Mouse (Mus musculus): ENCODE data around the gene Acbd7.

Gene Acbd7

DNA sequence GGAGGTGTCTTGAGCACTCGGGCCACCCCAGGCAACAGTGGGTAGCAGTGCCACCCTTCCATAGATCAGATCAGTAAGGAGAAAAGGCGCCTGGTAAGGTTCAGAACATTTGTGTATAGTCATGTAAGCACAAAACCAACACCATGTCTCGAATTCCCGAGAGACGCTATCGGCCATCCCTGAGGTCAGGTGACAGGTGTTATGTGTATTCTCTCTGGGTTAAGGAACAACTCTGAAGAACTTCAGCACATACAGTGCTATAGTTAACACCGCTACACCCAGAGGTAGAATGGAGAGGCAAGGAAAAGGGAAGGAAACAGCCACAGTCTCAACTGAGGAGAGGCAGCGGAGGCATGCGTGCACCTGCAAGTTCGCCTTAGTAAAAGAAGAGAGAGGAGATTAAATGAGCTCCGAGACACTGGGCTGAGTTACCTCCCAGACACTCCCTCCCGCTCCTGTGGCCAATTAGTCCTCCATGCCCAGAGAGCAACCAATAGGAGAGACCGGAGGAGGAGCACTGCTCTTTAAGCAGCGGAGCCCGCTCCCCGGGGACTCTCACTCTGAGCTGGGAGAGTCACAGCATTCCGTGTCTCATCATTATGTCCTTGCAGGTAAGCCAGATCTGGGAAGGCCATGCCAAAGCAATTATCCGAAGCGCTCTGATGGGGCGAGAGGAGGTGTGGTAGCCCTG, at the start of gene Acbd7:
Acbd7 (plus strand) TSS at position 558 of the 691 bp plus-strand sequence.
- DNase-seq (ENCODE audit: low read depth, low spot score): peak; percentile 89

DNA sequence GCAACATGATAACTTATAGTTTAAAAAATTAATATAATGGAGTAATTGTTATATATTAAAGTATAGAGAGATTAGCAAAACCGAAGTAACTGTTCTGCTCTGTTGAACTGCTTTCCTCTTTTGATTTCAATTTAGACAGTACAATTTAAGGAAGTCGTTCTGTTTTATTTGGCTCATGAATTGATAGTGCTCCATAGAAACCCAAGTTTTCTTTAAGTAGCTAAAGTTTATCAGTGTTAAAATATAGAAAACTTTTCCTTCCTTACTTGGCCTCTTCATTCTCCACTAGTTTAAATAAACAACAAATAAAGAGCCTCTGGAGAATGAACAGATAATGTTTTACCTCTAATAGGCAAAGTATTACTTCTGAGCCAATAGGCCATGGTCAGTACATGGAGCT, 49.7 kb upstream of the Acbd7 start:
- no peak for DNase-seq (ENCODE audit: low read depth, low spot score)

DNA sequence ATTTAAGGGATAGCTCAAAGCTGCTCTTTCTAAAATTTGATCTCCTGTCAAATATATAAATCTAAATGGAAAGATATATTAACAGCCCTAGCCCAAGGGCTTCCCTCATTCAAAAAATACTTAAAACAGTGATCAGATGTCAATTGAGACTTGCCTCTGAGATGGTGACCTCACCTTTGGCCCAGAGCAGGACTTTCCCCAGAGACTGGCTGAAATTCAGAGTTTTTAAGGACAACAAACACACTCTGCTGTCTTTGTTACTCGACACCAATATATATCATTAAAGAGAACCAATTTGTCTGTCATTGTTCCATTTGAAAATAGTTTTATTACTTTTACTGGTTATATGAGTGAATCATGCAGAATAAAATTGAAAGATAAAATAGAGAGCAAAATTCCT, 46.4 kb upstream of the Acbd7 start:
- no peak for DNase-seq (ENCODE audit: low read depth, low spot score)

DNA sequence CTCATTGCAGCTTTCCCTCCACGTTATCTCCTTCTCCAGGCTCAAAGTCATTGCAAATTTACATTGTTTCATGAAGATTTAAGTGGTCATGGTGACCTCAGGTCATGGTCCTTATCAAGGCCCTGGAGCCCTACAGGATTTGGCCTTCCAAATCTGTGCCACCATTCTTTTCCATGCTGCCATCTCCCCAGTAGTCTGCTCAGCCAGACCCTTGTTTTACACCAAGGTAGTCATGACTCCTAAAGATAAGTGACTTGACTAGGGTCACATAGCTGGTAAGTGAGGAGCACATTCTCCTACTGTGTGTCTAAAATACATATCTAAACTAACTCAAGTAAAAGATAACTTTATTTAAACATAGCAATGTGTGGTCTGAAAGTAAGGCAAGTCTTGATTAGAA, 43.8 kb upstream of the Acbd7 start:
- DNase-seq (ENCODE audit: low read depth, low spot score): no peak

DNA sequence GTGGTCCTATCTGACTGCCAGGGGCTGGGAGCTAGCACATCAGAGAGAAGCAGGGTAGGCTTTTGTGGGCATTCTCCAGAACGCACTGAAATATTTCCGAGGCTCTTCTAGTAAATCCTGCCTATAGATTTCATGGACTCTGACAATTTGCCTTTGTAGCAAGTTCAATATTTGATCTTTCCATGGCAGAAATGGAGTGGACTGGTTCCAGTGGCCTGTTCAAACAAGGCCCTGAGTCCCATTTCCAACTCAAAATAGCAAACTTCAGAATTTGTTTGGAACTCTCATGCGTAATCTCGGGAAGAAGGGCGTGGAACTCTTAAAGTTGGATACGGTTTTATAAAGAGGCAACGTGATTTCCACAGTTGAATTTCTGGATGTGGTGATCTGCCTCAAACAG, 40.1 kb upstream of the Acbd7 start:
- no peak for DNase-seq (ENCODE audit: low read depth, low spot score)

DNA sequence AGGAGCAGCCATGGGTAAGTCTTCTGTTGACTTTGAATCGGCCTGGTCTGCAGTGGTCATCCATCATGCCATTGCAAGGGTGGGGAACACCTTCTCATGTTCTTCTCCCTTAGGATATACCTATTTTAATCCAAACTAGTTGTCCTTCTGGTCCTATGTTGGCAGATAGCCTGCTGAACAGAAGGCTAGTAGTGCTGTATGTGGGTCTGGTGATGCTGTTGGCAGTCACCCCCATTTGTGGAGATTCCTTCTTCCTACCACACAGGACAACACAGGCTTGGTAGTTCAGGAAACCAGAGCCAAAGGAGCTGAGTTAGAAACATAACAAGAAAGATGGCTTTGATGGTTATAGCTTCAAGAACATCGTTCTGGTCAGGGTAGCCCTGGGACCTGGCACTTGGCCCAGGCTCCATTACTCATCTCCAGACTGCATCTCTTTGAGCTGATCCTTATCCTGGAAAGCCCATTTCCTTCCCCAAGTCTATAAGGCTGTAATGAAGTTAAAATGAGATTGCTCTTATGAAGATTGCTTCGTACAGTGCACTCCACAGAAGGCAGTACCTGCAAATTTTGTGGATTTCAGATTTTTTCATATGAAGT, 30.4 kb upstream of the Acbd7 start:
- no peak for DNase-seq (ENCODE audit: low read depth, low spot score)

DNA sequence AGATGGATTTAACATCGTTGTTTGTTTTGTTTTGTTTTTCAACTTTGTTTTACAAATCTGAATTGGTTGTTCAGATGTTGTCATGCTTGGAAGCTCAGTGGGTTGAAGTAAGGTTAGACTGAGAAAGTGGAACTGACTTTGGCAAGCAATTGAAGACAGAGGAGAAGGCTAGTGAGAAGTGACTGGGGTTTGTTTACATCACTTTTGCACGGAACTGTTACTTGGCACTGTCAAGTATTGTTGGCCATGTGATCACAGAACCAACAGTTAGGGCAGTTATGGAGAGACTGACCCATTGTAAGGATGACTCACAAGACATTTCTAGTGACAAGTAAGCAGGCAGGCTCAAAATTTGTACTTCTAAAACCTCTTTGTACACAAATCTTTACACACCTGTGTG, 12.8 kb upstream of the Acbd7 start:
- DNase-seq (ENCODE audit: low read depth, low spot score): no peak

DNA sequence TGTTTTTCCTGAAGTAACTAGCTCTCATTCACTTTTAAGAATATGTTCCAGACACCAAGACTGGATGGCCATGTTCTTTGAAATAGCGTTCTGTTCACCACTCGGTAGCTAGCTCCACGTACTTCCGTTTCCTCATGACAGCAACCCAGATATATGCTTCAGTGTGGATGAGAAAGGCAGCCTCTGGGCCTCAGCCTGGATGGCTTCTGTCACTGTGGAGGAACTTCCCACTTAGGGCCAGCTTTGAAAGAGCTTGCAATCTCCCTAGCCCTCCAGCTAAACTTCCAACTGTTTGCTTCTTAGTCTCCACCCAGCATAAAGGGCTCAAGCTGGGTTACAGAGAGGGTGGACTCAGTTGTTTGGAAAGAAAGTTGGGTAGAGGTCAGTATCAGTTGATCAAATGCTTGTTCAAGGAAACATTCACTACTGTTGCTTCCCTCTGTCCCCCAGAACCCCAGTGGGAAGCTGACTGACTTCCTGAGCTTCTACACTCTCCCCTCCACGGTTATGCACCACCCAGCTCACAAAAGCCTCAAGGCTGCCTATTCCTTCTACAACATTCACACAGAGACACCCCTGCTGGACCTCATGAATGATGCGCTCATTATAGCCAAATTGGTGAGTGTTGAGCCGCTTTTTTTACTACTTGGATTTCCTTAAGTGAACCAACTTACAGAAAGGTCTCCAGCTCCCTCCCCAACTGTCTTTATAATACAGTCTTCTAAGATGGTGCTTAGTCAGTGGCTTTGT, 11.4 kb upstream of the Acbd7 start:
- DNase-seq (ENCODE audit: low read depth, low spot score): no peak

DNA sequence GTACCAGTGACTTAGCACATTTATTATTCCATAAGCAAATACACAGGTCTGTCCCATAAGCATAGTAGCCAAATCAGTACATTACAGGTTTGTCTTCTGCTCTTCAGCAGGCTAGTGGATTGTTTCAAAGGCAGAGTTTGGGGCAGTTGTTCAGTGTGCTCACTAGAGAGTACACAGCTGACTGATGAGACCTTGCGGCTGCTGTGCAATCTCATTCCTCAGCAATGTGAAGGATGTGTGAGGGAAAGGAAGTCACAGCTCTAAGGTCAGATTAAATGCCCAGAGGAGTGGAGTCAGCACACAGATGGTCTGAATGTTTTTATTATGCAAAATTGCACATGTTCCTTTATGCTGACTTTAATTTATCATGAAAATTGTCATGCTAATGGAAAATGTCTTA, 9.4 kb upstream of the Acbd7 start:
- no peak for DNase-seq (ENCODE audit: low read depth, low spot score)

DNA sequence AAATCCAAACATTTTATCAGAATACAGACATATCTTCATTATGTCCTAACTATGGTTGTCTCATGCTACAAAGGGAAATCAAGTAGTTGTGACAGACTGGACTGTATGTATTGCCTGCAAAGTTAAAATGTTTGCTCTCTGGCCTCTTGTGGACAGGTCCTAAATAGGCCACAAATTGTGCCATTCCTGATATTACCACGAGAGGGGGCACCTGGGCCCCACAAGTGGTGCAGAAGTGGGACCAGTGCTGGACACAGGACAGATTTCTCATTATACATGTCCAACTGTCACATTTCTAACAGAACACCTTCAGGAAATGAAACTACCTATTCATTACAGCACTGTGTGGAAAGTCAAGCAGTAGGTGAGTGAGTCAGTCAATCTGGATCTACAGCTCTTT, 8.6 kb upstream of the Acbd7 start:
- DNase-seq (ENCODE audit: low read depth, low spot score): peak; percentile 68

DNA sequence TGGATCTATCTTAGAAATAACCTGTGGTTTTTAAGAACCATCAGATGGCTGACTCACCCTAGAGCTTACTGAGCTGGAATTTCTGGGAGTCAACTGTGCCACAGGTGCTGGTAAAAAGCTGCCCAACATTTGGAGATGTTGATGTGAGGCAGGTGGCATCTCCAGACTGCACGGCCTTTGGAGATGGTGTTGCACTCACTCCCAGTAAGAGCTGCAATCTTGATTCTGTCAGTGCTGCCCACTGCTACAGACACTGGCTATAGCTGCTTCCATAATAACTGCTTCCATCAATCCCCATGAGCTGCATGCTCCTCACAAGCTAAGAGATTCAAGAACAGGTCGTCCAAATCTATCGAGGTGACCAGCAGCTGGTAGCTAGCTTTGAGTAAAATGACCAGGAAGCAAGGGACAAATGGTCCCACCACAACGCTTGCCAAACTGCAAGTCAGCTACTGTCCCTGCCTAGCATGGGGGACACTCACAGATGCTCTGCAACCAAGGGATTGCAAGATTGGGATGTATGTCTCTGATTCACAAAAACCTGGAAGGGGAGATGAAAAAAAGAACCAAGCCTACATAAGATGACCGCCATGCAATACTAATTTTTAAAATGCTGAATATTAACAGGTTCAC, 4.8 kb upstream of the Acbd7 start:
- DNase-seq (ENCODE audit: low read depth, low spot score): no peak

DNA sequence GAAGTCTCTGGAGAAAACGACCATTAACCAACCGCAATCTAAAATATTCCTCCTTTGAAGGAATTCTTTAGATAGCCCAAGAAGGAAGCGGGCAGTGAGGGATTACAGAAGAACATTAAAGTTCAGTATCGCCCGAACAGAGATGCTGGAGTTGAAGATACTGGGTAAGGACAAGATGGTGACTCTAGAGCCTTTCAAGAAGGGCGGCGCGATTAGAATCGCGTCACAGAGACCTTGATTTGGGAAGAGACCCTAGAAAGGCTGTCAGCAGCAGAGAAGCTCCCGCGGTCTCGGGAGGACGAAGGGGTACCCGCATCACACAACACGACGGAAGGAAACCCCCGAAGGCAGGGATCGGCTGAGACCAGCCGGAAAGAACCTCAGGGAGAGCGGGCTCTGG, 3.9 kb upstream of the Acbd7 start:
- DNase-seq (ENCODE audit: low read depth, low spot score): no peak

DNA sequence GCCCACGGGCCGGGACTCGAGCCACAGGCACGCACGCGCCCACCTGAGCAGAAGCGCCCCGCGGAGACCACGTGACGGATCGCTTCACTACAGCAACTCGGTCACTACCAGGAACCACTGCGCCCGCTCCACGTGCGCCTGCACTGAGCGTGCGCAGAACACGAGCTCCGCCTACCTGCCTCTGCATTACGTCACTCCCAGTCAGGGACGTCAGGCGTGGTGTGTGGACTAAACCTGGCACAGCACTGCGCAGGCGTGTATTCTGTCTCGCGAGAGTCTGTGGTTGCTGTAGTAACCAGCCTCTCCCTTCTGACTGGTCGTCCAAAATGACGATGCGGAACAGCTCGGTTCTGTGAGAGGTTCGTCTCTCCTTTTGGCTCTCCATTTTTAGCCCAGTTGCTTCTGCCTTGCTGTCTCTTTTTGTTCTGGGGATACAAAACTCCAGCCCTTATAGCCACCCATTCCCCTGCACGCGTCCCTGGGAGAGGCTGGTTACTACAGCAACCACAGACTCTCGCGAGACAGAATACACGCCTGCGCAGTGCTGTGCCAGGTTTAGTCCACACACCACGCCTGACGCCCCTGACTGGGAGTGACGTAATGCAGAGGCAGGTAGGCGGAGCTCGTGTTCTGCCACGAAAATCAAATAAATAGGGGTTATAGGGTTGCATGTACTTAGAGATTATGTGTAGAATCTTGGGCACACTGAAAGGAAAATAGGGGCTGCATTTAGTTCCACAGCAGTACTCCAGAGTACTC, 3.3 kb upstream of the Acbd7 start, which contains the start of gene Rpp38:
Rpp38 (minus strand) TSS at position 160 of the 759 bp plus-strand sequence.
- peak; percentile 97 for DNase-seq (ENCODE audit: low read depth, low spot score)

DNA sequence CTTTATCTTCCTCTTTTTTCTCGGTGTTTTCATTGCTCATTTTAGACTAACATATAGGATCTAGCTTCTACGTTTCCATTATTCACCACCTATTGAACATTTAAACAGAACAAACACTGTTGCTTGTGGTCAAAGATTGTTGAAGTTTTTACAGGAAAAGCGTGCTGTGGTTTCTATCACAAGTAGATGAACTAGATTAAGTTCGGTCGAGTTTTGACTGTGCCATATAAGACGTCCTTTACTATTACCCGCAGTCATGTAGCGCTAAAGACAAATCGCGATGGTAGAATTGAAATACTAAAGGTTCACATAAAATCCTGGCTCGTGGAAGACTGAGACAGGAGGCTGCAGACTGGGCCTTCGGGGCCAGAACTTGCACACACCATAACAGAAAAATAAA, 2.2 kb upstream of the Acbd7 start:
- no peak for DNase-seq (ENCODE audit: low read depth, low spot score)

DNA sequence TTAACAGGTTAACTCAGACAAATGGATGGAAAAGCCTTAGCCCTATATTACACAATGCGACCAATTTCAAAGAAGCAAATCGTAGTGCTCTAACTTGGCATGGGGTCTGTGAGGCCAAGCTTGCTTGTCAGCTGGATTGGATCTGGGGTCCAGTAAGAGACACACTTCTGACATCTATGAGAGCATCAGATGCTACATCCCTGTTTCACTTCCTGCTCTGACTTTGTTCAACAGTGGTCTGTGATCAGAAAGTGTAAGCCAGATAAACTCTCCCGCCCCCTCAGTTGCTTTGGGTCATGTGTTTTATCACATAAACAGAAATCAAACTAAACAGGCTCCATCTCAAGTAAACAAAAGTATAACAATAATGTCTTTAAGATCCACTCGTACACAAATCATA, 12.5 kb downstream of the Acbd7 start:
- DNase-seq (ENCODE audit: low read depth, low spot score): no peak

DNA sequence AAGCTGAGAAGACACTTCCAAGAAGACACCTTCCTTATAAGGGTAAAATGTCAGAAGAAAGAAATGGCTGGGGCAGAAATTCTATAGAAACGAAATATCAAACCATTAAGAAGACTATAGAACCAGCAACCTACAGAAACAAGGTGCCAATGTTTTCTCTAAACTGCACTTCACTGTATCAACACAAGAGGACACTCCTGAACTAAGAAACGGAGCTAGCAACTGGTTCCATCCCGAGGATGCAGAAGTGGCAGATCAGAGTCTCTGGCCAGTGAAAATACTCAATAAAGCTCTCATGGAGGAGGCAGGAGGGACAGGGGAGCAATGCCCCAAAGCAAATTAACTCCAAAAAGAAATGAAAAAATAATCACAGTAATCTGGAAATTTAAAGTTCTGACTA, 13.0 kb downstream of the Acbd7 start:
- DNase-seq (ENCODE audit: low read depth, low spot score): peak; percentile 50

DNA sequence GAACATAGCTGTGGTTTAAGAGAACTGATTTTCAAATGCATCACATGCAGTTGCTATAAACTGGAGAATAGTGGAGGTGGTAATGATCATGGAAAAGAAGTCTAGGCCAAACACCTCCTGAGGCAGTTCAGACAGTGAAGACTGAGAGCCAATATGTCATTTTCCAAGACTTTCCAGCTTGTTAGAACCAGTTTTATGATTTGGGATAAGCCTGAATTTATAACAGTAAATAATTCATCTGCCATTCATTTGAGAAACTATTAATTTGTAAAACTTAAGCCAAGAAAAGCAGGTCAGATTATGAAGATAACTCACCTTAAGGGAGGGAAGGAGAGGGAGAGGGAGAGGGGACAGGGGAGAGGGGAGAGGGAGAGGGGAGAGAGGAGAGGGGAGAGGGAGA, 17.2 kb downstream of the Acbd7 start:
- no peak for DNase-seq (ENCODE audit: low read depth, low spot score)

DNA sequence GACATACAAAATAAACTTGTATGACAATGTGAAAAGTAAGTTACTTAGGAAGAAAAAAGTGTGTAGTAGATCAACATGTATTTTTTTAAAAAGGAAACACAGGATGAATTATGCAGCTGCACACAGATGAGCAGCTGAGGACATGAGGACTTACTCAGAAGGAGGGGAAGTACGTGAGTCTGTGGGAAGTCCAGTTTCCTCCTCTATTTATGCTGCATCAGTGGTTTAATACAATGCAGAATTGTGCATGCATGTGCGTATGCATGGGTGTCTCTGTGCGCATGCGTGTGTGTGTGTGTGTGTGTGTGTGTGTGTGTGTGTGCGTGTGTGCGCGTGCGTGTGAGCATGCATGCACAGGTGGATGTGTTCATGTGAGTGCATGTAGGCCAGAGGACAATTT, 19.8 kb downstream of the Acbd7 start:
- DNase-seq (ENCODE audit: low read depth, low spot score): no peak

DNA sequence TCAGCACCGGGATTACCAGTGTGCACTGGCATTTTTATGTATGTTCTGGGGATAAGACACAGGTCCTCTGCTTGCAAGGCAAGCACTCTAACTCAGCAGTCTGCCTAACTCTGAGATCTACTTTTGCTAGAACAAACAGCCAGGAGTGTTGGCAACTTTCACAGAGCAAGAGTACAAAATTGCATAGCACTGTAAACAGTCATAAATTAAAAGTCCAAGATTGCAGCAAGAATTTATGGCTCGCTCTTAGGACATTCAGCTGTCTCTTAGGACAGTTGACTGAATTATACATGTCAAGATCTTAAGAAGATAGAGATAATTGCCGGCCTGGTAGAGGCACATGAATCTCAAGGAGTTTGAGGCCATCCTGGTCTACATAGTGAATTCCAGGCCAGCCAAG, 20.3 kb downstream of the Acbd7 start:
- DNase-seq (ENCODE audit: low read depth, low spot score): no peak

DNA sequence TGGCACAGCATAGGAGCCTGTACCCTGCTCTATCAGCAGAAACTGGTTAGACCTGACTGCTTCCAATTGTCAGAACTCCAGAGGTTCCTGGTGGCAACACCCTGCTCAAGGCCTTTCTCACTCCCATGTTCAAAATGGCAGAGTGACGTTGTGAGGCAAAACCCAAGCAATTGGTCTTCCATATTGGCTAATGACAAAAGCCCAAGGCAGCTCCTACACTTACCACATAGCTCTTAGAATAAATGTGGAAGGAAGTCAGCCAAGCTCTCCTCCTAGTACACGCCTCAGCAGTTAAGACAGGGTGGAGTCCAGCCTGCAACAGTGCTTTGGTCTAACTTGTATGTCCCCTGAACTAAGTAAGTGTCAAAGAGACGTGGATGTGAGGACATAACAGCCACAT, 21.9 kb downstream of the Acbd7 start:
- DNase-seq (ENCODE audit: low read depth, low spot score): no peak

DNA sequence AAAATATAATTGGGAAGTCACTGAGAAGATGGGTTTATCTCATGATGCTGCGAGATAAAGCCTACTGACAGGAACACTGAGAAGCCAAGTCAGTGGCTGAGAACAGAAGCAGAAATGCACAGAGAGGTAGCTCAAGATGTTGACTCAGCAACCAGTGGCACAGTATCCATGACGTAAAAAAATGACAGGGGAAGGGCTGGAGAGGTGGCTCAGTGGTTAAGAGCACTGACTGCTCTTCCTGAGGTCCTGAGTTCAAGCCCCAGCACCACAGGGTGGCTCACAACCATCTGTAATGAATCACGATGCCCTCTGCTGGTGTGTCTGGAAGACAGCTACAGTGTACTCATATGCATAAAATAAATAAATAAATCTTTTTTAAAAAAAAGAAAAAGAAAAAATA, 25.1 kb downstream of the Acbd7 start:
- DNase-seq (ENCODE audit: low read depth, low spot score): no peak

DNA sequence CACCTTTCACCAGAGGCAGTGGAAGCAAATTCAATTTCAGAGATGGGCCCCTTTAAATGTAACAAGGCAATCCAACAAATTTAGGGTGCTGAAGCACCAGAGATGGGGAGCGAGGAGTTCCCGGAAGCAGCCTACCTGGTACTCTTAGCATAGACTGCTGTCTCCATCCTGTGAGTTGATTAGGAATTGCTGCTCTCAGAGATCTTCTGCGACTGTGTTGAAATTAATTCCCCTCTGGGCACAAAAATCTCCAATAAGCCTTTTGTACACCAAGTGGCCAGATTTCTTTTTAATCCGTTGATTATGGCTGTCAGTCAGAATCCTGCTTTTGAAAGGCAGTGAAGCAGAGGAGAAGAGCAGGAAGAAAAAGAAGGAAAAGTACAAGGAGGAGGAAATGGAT, 29.2 kb downstream of the Acbd7 start:
- no peak for DNase-seq (ENCODE audit: low read depth, low spot score)

All from R1 (cell line).